In the genomic region with DNA sequence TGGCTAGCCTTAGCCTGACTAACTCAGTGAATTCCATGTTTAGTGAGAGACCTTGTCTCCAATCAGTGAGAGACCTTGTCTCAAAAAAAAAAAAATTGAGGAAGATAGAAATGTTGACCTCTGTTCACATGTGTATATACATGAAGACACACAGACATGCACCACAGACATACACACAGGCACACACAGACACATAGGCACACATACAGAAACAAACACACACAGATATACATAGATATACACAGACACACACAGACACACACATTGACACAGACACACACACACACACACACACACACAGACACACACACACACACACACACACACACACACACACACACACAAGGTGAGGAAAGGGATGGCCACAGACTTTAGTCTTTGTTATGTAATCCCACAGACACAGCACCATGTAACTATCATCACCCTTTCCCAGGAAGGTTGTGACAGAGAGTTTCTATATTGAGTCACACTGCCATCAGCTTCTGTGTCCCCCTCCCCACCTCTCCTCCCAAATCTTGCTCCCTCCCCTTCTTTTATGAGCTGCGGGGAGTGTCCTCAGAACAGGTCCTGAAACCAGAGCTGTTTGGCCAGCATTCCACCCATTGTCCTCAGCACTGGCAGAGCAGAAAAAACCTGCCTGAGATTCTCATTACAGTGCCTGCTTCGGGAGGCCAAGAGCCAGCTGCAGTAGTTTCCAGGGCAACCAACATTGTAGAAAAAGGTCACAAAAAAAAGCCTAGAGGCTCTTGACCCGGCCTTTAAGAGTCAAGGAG, we compare ENCODE assay signal across 8 mouse cellular contexts.
DNase-seq lines count a peak whose midpoint lies in the region; ATAC-seq and TF ChIP-seq lines count a peak whose summit lies in the region.

No protein-coding gene starts in this region.

- no peak overlapping the region for H3K27ac ChIP-seq in ES-E14 (ENCODE audit: insufficient read depth, low read depth, low read length, poor library complexity, severe bottlenecking)
- H3K27ac ChIP-seq in embryonic facial prominence, embryonic 12.5 days = peak overlapping the region; percentile 73
- H3K27ac ChIP-seq in hindbrain, embryonic 11.5 days (ENCODE audit: low read depth, low read length) = no peak overlapping the region

- DNase-seq in ES-E14 (ENCODE audit: low read depth, low spot score) = peak; percentile 17
- DNase-seq in hindbrain, embryonic 11.5 days (ENCODE audit: low spot score) = peak; percentile 55
- peak; percentile 42 for DNase-seq in lung, postnatal 14 days
- no peak for DNase-seq in left cerebral cortex, postnatal 4 days
- no peak for DNase-seq in left cerebral cortex, adult 8-10 months (ENCODE audit: low spot score in 2 of 2)

- no peak overlapping the region for H3K4me2 ChIP-seq in embryonic facial prominence, embryonic 12.5 days (replicated peaks)
- H3K4me2 ChIP-seq in hindbrain, embryonic 11.5 days (replicated peaks; ENCODE audit: low read depth, low read length) = no peak overlapping the region

- H3K9ac ChIP-seq in ES-E14 (ENCODE audit: insufficient read depth, low read depth, low read length, poor library complexity, severe bottlenecking) = no peak overlapping the region
- no peak overlapping the region for H3K9ac ChIP-seq in embryonic facial prominence, embryonic 12.5 days
- no peak overlapping the region for H3K9ac ChIP-seq in hindbrain, embryonic 11.5 days (ENCODE audit: low read depth, low read length)

- intact Hi-C loops in left cerebral cortex, postnatal 4 days (cut with DNase I) = no loop called here

- no peaks in the 10 kb centered on the region for H3K36me3 ChIP-seq in ES-E14 (ENCODE audit: control insufficient read depth, insufficient read depth, low read length, poor library complexity, severe bottlenecking)
- no peaks in the 10 kb centered on the region for H3K36me3 ChIP-seq in embryonic facial prominence, embryonic 12.5 days
- H3K36me3 ChIP-seq in hindbrain, embryonic 11.5 days (ENCODE audit: control insufficient read depth, insufficient read depth, low read length) = no peaks in the 10 kb centered on the region

- ATAC-seq in embryonic facial prominence, embryonic 12.5 days (ENCODE audit: insufficient number of reproducible peaks, insufficient read depth, low FRiP score, low TSS enrichment) = peak; percentile 81
- peak; percentile 76 for ATAC-seq in hindbrain, embryonic 11.5 days (ENCODE audit: low FRiP score)
- ATAC-seq in CD4-positive, CD25-positive, alpha-beta regulatory T cell, adult 4 months = no peak
- no peak for ATAC-seq in erythroblast, adult 5-6 weeks (replicated peaks; ENCODE audit: low FRiP score, poor library complexity, severe bottlenecking)

- no peaks in the 10 kb centered on the region for H3K9me3 ChIP-seq in ES-E14 (ENCODE audit: control insufficient read depth, insufficient read depth, low read depth, low read length)
- H3K9me3 ChIP-seq in embryonic facial prominence, embryonic 12.5 days = no peaks in the 10 kb centered on the region
- H3K9me3 ChIP-seq in hindbrain, embryonic 11.5 days (ENCODE audit: control insufficient read depth, low read length) = no peaks in the 10 kb centered on the region

- WGBS in embryonic facial prominence, embryonic 12.5 days = 1% methylated on average over 3 of the region's 3 CpGs
- 0% methylated on average over 3 of the region's 3 CpGs for WGBS in hindbrain, embryonic 11.5 days

- no peak overlapping the region for H3K4me3 ChIP-seq in ES-E14 (ENCODE audit: insufficient read depth in 1 of 2, low read depth in 1 of 2, low read length in 2 of 2, poor library complexity in 1 of 2, severe bottlenecking in 1 of 2)
- H3K4me3 ChIP-seq in embryonic facial prominence, embryonic 12.5 days = no peak overlapping the region
- no peak overlapping the region for H3K4me3 ChIP-seq in hindbrain, embryonic 11.5 days (ENCODE audit: low read depth, low read length)

- in situ Hi-C loops in ES-E14 (cut with MboI; ENCODE audit: low sequenced_read_pairs in 2 of 2, unreplicated experiment in 2 of 2) = no loop called here

- no peaks in the 10 kb centered on the region for H3K27me3 ChIP-seq in embryonic facial prominence, embryonic 12.5 days
- H3K27me3 ChIP-seq in hindbrain, embryonic 11.5 days (ENCODE audit: control insufficient read depth, insufficient read depth, low read length) = no peaks in the 10 kb centered on the region

- peaks cover 0 to 2% of the 10 kb centered on the region in 2 experiments; a peak in 1 of 4 replicates for H3K4me1 ChIP-seq in ES-E14 (ENCODE audit: control insufficient read depth in 2 of 2, insufficient read depth in 2 of 2, low read length in 2 of 2, poor library complexity in 1 of 2)
- H3K4me1 ChIP-seq in embryonic facial prominence, embryonic 12.5 days = peaks cover 11% of the 10 kb centered on the region; the same call in 1 of the 2 replicates
- H3K4me1 ChIP-seq in hindbrain, embryonic 11.5 days (replicated peaks; ENCODE audit: control insufficient read depth, insufficient read depth, low read length) = 0 out of 2 replicates have a peak, but pooled peaks cover 5% of the 10 kb centered on the region

TF ChIP-seq in ES-E14, 5 proteins besides CTCF, POLR2A, EP300 and RAD21:
- no peak for TF ChIP-seq HCFC1 (IDR thresholded peaks at IDR 0.05; ENCODE audit: borderline replicate concordance, insufficient read depth, low read length)
- TF ChIP-seq MAFK (IDR thresholded peaks at IDR 0.05; ENCODE audit: insufficient read depth, low read depth, low read length) = no peak
- no peak for TF ChIP-seq ZC3H11A (IDR thresholded peaks at IDR 0.05; ENCODE audit: borderline replicate concordance, low read depth, low read length)
- no peak for TF ChIP-seq CHD2 (IDR thresholded peaks at IDR 0.05; ENCODE audit: low read depth, low read length)
- peak; percentile 52; the same call in 1 of the 2 replicates for TF ChIP-seq ZNF384 (IDR thresholded peaks at IDR 0.05; ENCODE audit: low read depth, low read length)
TF ChIP-seq in ES-E14: peak in this region for 1.

Comparison
In these comparisons a context has a peak if more than half of its experiments do, and no peak if none do; other contexts are left out.
1. DNase-seq: peak in ES-E14 (single experiment), hindbrain, embryonic 11.5 days (single experiment) and lung, postnatal 14 days (single experiment); none in left cerebral cortex, postnatal 4 days (single experiment) and left cerebral cortex, adult 8-10 months (0 of 2).
2. ATAC-seq: peak in embryonic facial prominence, embryonic 12.5 days (single experiment) and hindbrain, embryonic 11.5 days (single experiment); none in CD4-positive, CD25-positive, alpha-beta regulatory T cell, adult 4 months (single experiment) and erythroblast, adult 5-6 weeks (single experiment).